Mouse (Mus musculus) embryonic fibroblast, embryonic 13.5 days (primary cell): ENCODE results near the gene Tecpr1. TPM values are rescaled to one million over a fixed set of nuclear protein-coding genes. Genes with fewer than 3 reads are reported as not detected.

Experiments
- H3K27ac ChIP-seq: 2 replicates; pipeline ENCODE4 v1.5.1; 2012; ENCODE audit warnings: low read length, control low read depth, inconsistent platforms; ENCODE audit not compliant: insufficient read depth
- H3K4me1 ChIP-seq: 2 replicates; pipeline ENCODE4 v1.6.1; 2011; ENCODE audit warnings: low read length; ENCODE audit not compliant: control insufficient read depth, insufficient read depth
- H3K4me3 ChIP-seq: 2 replicates; pipeline ENCODE4 v1.5.1; 2011; ENCODE audit warnings: mild to moderate bottlenecking, control low read depth, low read length; ENCODE audit not compliant: insufficient read depth
- CTCF ChIP-seq: IDR thresholded peaks from 2 replicates; pipeline ENCODE4 v1.5.1; 2011; ENCODE audit warnings: mild to moderate bottlenecking, control low read depth, low read length, moderate library complexity, borderline replicate concordance; ENCODE audit not compliant: insufficient read depth
- POLR2A ChIP-seq: IDR thresholded peaks from 2 replicates; pipeline ENCODE4 v1.6.1; 2011; ENCODE audit warnings: low read depth, mild to moderate bottlenecking, control low read depth, low read length, moderate library complexity
- polyA plus RNA-seq: library from polyadenylated mRNA; stranded (reverse); fragments of >200 nt; gene quantifications from 2 replicates; pipeline ENCODE4 v1.2.4, GENCODE M21; 2011; ENCODE audit warnings: low read depth; ENCODE audit not compliant: missing spikeins, insufficient read length

Gene Tecpr1
- polyA plus RNA-seq, 1 experiment = 15.7 TPM

GRCm38 (mm10) chr5:144254122-144254810, 30.9 kb upstream of the Tecpr1 start:
- TF ChIP-seq CTCF (no peak), POLR2A (peak; percentile 66; the same call in 1 of the 2 replicates)
- Histone ChIP-seq H3K4me1 (peaks cover 9% of the 10 kb centered on the region), H3K27ac (no peak overlapping the region), H3K4me3 (peak overlapping the region; percentile 53)

GRCm38 (mm10) chr5:144253212-144253611, 29.8 kb upstream of the Tecpr1 start:
- TF ChIP-seq POLR2A = no peak
- TF ChIP-seq CTCF = no peak
- peaks cover 3% of the 10 kb centered on the region; the same call in 1 of the 2 replicates for H3K4me1 ChIP-seq
- H3K4me3 ChIP-seq = no peak overlapping the region
- no peak overlapping the region for H3K27ac ChIP-seq

GRCm38 (mm10) chr5:144251876-144252577, 28.6 kb upstream of the Tecpr1 start:
- Histone ChIP-seq H3K27ac (no peak overlapping the region), H3K4me1 (no peaks in the 10 kb centered on the region; the same call in 1 of the 2 replicates), H3K4me3 (no peak overlapping the region)
- TF ChIP-seq POLR2A (no peak), CTCF (no peak)

- TF ChIP-seq CTCF (no peak), POLR2A (no peak)
- no peaks in the 10 kb centered on the region; the same call in 1 of the 2 replicates for H3K4me1 ChIP-seq
Measured at GRCm38 (mm10) chr5:144249871-144250270, 26.5 kb upstream of the Tecpr1 start.

GRCm38 (mm10) chr5:144247906-144248585, 24.6 kb upstream of the Tecpr1 start:
- no peak overlapping the region for H3K4me3 ChIP-seq
- TF ChIP-seq POLR2A (no peak), CTCF (no peak)
- H3K4me1 ChIP-seq = no peaks in the 10 kb centered on the region; the same call in 1 of the 2 replicates
- H3K27ac ChIP-seq = no peak overlapping the region

More at GRCm38 (mm10) chr5:144249871-144250270, 26.5 kb upstream of the Tecpr1 start:
- no peak overlapping the region for H3K4me3 ChIP-seq
- H3K27ac ChIP-seq = no peak overlapping the region

- Histone ChIP-seq H3K4me3 (no peak overlapping the region), H3K27ac (no peak overlapping the region), H3K4me1 (no peaks in the 10 kb centered on the region; the same call in 1 of the 2 replicates)
- no peak for TF ChIP-seq CTCF
- TF ChIP-seq POLR2A = no peak
Measured at GRCm38 (mm10) chr5:144247307-144247706, 23.9 kb upstream of the Tecpr1 start.

- TF ChIP-seq POLR2A (no peak), CTCF (no peak)
- H3K4me1 ChIP-seq = no peaks in the 10 kb centered on the region; the same call in 1 of the 2 replicates
- no peak overlapping the region for H3K27ac ChIP-seq
- no peak overlapping the region for H3K4me3 ChIP-seq
Measured at GRCm38 (mm10) chr5:144246669-144247068, 23.3 kb upstream of the Tecpr1 start.

GRCm38 (mm10) chr5:144245592-144245991, 22.2 kb upstream of the Tecpr1 start:
- Histone ChIP-seq H3K27ac (no peak overlapping the region), H3K4me3 (no peak overlapping the region), H3K4me1 (no peaks in the 10 kb centered on the region; the same call in 1 of the 2 replicates)
- no peak for TF ChIP-seq CTCF
- TF ChIP-seq POLR2A = no peak

GRCm38 (mm10) chr5:144243901-144244487, 20.6 kb upstream of the Tecpr1 start, which contains the start of gene Bri3:
Bri3 (plus strand) TSS chr5:144244437.
- no peaks in the 10 kb centered on the region; the same call in 1 of the 2 replicates for H3K4me1 ChIP-seq
- H3K4me3 ChIP-seq = no peak within 1 kb of the TSS
- TF ChIP-seq CTCF (no peak), POLR2A (no peak)
- no peak within 1 kb of the TSS for H3K27ac ChIP-seq

- Histone ChIP-seq H3K27ac (no peak overlapping the region), H3K4me1 (no peaks in the 10 kb centered on the region), H3K4me3 (no peak overlapping the region)
- TF ChIP-seq POLR2A (no peak), CTCF (no peak)
Measured at GRCm38 (mm10) chr5:144238969-144239368, 15.6 kb upstream of the Tecpr1 start.
